Mouse (Mus musculus) cerebellum, adult 11-12 months (tissue): ENCODE data around the gene Ccdc157.
"Not testable (repeated sequence)": the region's sequence is repeated elsewhere in the genome, so short reads cannot be mapped to it uniquely, and the experiment has no call there.

Experiments used
- DNase-seq: peaks from one replicate; pipeline ENCODE4 v3.0.0; 2022

Gene Ccdc157

GRCm38 (mm10) chr11:4127059-4127458 lies 33.0 kb downstream of the Ccdc157 start:
- no peak for DNase-seq

- DNase-seq: no peak
Measured at GRCm38 (mm10) chr11:4123922-4124321, 36.2 kb downstream of the Ccdc157 start.

- DNase-seq: no peak
Measured at GRCm38 (mm10) chr11:4122742-4123579, 37.1 kb downstream of the Ccdc157 start, which contains the start of gene Sec14l2. Sec14l2 (minus strand) TSS chr11:4123415.

GRCm38 (mm10) chr11:4122226-4122625 lies 37.9 kb downstream of the Ccdc157 start:
- DNase-seq: no peak

- DNase-seq: no peak
Measured at GRCm38 (mm10) chr11:4121691-4122090, 38.4 kb downstream of the Ccdc157 start.

- DNase-seq: no peak
Measured at GRCm38 (mm10) chr11:4119635-4120034, 40.5 kb downstream of the Ccdc157 start.

GRCm38 (mm10) chr11:4118081-4118921 lies 41.8 kb downstream of the Ccdc157 start:
- DNase-seq: peak; percentile 81

GRCm38 (mm10) chr11:4117372-4118071 lies 42.6 kb downstream of the Ccdc157 start:
- no peak for DNase-seq

- no peak for DNase-seq
Measured at GRCm38 (mm10) chr11:4116458-4117141, 43.5 kb downstream of the Ccdc157 start.

- DNase-seq: no peak
Measured at GRCm38 (mm10) chr11:4115407-4115806, 44.7 kb downstream of the Ccdc157 start.

GRCm38 (mm10) chr11:4114541-4114940 lies 45.6 kb downstream of the Ccdc157 start:
- not testable (repeated sequence) for DNase-seq

- DNase-seq: no peak
Measured at GRCm38 (mm10) chr11:4113970-4114369, 46.1 kb downstream of the Ccdc157 start.

- DNase-seq: no peak
Measured at GRCm38 (mm10) chr11:4113496-4113895, 46.6 kb downstream of the Ccdc157 start.

- DNase-seq: no peak
Measured at GRCm38 (mm10) chr11:4112861-4113260, 47.2 kb downstream of the Ccdc157 start.

GRCm38 (mm10) chr11:4112033-4112432 lies 48.1 kb downstream of the Ccdc157 start:
- no peak for DNase-seq

- no peak for DNase-seq
Measured at GRCm38 (mm10) chr11:4108691-4109090, 51.4 kb downstream of the Ccdc157 start.

GRCm38 (mm10) chr11:4107901-4108300 lies 52.2 kb downstream of the Ccdc157 start:
- not testable (repeated sequence) for DNase-seq

GRCm38 (mm10) chr11:4105444-4105843 lies 54.6 kb downstream of the Ccdc157 start:
- no peak for DNase-seq

GRCm38 (mm10) chr11:4104989-4105388 lies 55.1 kb downstream of the Ccdc157 start:
- no peak for DNase-seq

GRCm38 (mm10) chr11:4103522-4103921 lies 56.6 kb downstream of the Ccdc157 start:
- DNase-seq: no peak

- DNase-seq: no peak
Measured at GRCm38 (mm10) chr11:4101851-4102250, 58.2 kb downstream of the Ccdc157 start.

GRCm38 (mm10) chr11:4099447-4099846 lies 60.6 kb downstream of the Ccdc157 start:
- DNase-seq: peak; percentile 25
